Mouse (Mus musculus) spleen, postnatal 10 days (tissue): Measurements from ENCODE around the gene Rab4a.
A peak's percentile ranks its signal among the peaks of the same experiment; 100 is the strongest.

ENCODE experiments used
- DNase-seq, 2 experiments: peaks; one replicate each; pipeline ENCODE4 v3.0.0; 2021 to 2022; ENCODE audit warnings: low spot score in 2 of 2

Gene Rab4a

GRCm38 (mm10) chr8:123847546-123847945 lies 41.8 kb downstream of the Rab4a start:
- DNase-seq = no peak

- DNase-seq = no peak
Measured at GRCm38 (mm10) chr8:123849352-123849751, 43.6 kb downstream of the Rab4a start.

- no peak for DNase-seq
Measured at GRCm38 (mm10) chr8:123851590-123851989, 45.8 kb downstream of the Rab4a start.

- DNase-seq = no peak
Measured at GRCm38 (mm10) chr8:123854252-123854651, 48.5 kb downstream of the Rab4a start.

- DNase-seq = no peak
Measured at GRCm38 (mm10) chr8:123854733-123855475, 49.1 kb downstream of the Rab4a start.

- no peak for DNase-seq
Measured at GRCm38 (mm10) chr8:123857361-123857760, 51.6 kb downstream of the Rab4a start.

- peak; percentile 47 to 59 for DNase-seq
Measured at GRCm38 (mm10) chr8:123858574-123858940, 52.8 kb downstream of the Rab4a start.

GRCm38 (mm10) chr8:123858941-123859647 lies 53.3 kb downstream of the Rab4a start:
- peak; percentile 89 to 96 for DNase-seq

GRCm38 (mm10) chr8:123859648-123860259 lies 54.0 kb downstream of the Rab4a start, which contains the start of gene Ccsap:
TSS of gene Ccsap (minus strand) at chr8:123860209.
- DNase-seq = peak; percentile 57 to 73

- no peak for DNase-seq
Measured at GRCm38 (mm10) chr8:123860386-123860785, 54.6 kb downstream of the Rab4a start.

GRCm38 (mm10) chr8:123865786-123866185 lies 60.0 kb downstream of the Rab4a start:
- DNase-seq = no peak

GRCm38 (mm10) chr8:123866971-123867370 lies 61.2 kb downstream of the Rab4a start:
- no peak for DNase-seq

- no peak for DNase-seq
Measured at GRCm38 (mm10) chr8:123872048-123872447, 66.3 kb downstream of the Rab4a start.

- DNase-seq = no peak
Measured at GRCm38 (mm10) chr8:123873364-123873763, 67.6 kb downstream of the Rab4a start.

- DNase-seq = no peak
Measured at GRCm38 (mm10) chr8:123874324-123874723, 68.5 kb downstream of the Rab4a start.

GRCm38 (mm10) chr8:123877865-123878264 lies 72.1 kb downstream of the Rab4a start:
- DNase-seq = no peak

GRCm38 (mm10) chr8:123880271-123880670 lies 74.5 kb downstream of the Rab4a start:
- no peak for DNase-seq

GRCm38 (mm10) chr8:123880821-123881350 lies 75.1 kb downstream of the Rab4a start:
- DNase-seq = no peak

GRCm38 (mm10) chr8:123882412-123882811 lies 76.6 kb downstream of the Rab4a start:
- DNase-seq = no peak

GRCm38 (mm10) chr8:123883094-123883493 lies 77.3 kb downstream of the Rab4a start:
- no peak for DNase-seq
